Mouse (Mus musculus): Measurements from ENCODE around the gene Nxnl1. TPM values are rescaled to one million over a fixed set of nuclear protein-coding genes. Genes with fewer than 3 reads are reported as not detected.
A peak's percentile ranks its signal among the peaks of the same experiment; 100 is the strongest.
"Not testable (repeated sequence)": the region's sequence is repeated elsewhere in the genome, so short reads cannot be mapped to it uniquely, and the experiment has no call there.

Gene Nxnl1
- total and polyA plus RNA-seq, 2 experiments from 2014 or later, result not detected

DNA sequence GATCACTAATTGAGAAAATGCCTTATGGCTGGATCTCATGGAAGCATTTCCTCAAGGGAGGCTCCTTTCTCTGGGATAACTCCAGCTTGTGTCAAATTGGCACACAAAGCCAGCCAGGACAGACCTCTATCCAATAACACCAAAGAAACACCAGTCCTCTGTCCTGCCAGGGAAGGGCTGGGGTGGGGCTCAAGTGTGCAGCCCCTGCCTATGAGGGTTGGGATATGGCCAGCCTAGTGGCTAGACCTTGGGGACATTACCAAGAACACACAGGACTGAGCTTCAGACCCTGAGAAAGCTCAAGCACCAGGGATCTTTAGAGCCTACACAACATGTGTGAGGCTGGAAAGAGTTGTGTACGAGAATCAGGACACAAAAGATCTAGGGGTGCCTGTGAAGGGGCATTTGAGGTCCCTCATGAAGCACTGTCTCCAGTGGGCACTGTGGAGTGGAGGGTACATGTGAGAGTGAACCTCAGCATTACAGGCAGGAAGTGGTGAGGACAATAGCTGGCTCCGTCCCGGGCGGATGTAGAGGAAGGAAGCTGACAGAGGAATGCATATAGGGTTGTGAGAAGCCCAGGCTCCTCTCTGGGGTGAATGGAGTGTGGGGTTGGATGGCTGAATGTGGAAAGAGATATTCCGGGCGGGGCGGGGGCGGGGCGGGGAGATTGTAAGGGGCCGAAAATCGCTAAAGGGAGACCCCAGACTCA lies 37.9 kb downstream of the Nxnl1 start:
- WGBS, result 89% methylated on average over 11 of the region's 11 CpGs
- H3K4me2 ChIP-seq (ENCODE audit: low read depth), result no peak overlapping the region
- ATAC-seq, result no peak

DNA sequence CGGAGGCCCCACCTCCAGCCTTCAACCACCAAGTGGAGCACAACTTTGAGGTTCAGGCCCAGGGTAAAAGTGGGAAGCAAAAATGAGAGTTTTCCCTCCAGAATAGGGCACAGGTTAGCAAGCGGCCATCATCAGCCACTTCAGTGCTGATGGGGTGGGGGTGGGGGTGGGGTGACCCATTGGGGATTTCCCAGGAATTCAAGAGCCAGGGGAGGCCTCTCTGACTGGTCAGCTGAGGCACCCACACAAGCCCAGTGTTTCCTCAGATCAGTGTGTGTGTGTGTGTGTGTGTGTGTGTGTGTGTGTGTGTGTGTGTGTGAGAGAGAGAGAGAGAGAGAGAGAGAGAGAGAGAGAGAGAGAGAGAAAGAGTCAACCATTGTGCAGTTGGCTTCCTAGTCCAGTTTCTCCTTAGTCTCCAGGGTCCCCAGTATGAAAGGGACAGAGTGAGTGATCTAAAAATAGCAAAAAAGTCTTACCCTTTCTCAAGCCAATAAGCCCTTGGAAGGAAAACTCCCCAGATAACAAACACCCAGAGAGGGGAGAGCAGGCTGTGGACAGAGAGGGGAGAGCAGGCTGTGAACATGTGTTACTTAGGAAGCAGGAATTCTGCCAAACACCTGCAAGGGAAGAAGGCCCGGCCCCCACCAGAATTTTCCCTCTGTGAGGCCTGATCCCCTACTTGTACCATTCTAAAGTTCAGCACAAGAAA lies 39.1 kb downstream of the Nxnl1 start:
- H3K4me1 ChIP-seq (ENCODE audit: insufficient read depth), result no peaks in the 10 kb centered on the region
- H3K4me3 ChIP-seq (ENCODE audit: low read depth, low read length), result no peak overlapping the region
- no peak overlapping the region for H3K27ac ChIP-seq (ENCODE audit: low read depth, low read length)
- TF ChIP-seq CTCF (IDR thresholded peaks at IDR 0.05; ENCODE audit: low read depth), result no peak
- DNase-seq, result no peak
- H3K27me3 ChIP-seq (ENCODE audit: insufficient read depth, low read length), result peaks cover 27% of the 10 kb centered on the region
- 57% methylated on average over 3 of the region's 3 CpGs for WGBS
- H3K9me3 ChIP-seq (ENCODE audit: low read length), result no peaks in the 10 kb centered on the region
- no peak for ATAC-seq
- H3K4me2 ChIP-seq (ENCODE audit: low read depth), result no peak overlapping the region
- no peaks in the 10 kb centered on the region for H3K36me3 ChIP-seq (ENCODE audit: insufficient read depth)
- no peak overlapping the region for H3K9ac ChIP-seq

More for the DNA sequence above, 37.9 kb downstream of the Nxnl1 start:
- H3K9ac ChIP-seq, result no peak overlapping the region
- DNase-seq, result no peak
- no peaks in the 10 kb centered on the region for H3K9me3 ChIP-seq (ENCODE audit: low read length)
- no peaks in the 10 kb centered on the region for H3K4me1 ChIP-seq (ENCODE audit: insufficient read depth)
- no peaks in the 10 kb centered on the region for H3K36me3 ChIP-seq (ENCODE audit: insufficient read depth)
- H3K4me3 ChIP-seq (ENCODE audit: low read depth, low read length), result no peak overlapping the region
- TF ChIP-seq CTCF (IDR thresholded peaks at IDR 0.05; ENCODE audit: low read depth), result no peak
- peak overlapping the region; percentile 29; the same call in 1 of the 2 replicates for H3K27ac ChIP-seq (ENCODE audit: low read depth, low read length)
- peaks cover 26% of the 10 kb centered on the region for H3K27me3 ChIP-seq (ENCODE audit: insufficient read depth, low read length)

DNA sequence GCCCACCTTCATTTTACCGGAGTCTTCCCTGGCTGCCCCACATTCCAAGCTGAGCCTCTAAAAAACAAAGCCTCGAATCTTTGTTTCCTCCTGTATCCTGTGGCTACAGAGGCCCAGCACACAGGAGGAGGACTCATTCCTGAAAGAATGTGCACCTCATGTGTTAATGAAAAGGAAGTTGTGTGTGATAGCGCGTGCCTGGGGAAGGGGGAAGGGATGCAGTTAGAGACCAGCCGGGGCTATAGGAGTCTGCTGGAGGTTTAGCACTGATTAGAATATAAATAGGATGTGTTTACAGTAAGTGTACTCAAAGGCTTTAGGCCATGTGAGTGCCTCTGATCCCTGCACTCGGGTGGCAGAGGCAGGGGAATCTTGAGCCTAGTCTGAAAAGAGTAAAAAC lies 40.1 kb downstream of the Nxnl1 start:
- WGBS, result 15% methylated on average over 6 of the region's 6 CpGs
- no peak overlapping the region for H3K4me2 ChIP-seq (ENCODE audit: low read depth)
- TF ChIP-seq CTCF (IDR thresholded peaks at IDR 0.05; ENCODE audit: low read depth), result no peak

DNA sequence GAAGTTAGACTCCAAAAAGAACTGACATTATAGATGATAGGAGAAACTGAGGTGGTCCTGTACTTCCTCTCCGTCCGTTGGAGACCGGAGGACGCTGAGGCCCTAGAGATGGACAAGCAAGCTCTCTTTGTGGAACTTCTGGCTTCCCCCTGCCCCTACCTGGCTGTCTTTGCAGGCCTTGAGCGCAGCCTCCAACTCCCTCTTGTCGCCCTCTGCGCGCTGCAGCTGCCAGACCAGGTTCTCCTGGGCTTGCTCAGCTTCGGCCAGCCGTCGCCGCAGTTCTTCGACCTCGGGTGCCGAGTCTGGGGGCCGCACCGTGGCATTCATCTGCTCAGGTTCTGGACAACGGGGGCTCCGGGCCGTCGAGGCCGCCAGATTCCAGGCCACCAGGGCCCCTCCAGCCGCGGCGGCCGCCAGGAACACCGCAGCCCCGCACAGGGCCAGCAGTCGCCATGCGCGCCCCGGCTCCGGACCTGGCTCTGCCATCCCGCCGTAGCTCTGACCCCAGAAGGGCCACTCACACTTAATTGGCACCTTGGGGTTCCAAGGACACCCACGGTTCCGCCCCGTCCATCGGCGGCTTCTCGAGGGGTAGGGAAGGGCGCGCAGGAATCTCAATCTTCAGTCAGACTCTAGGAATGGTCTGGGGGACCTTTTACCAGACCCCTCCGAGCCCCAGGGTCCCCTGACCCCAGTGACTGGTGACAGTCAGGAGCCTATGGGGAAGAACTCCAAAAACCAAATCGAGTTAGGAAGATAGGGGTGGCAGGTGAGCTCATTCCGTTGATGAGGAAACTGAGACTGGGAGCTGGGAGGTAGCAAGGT lies 41.0 kb downstream of the Nxnl1 start, which contains the start of gene Ccdc194:
Gene Ccdc194 (minus strand): TSS at position 486 of the 825 bp plus-strand sequence.
- 9% methylated on average over 46 of the region's 46 CpGs for WGBS
- DNase-seq, result no peak
- H3K4me3 ChIP-seq (ENCODE audit: low read depth, low read length), result no peak within 1 kb of the TSS
- H3K4me2 ChIP-seq (ENCODE audit: low read depth), result no peak within 1 kb of the TSS
- no peak for ATAC-seq
- no peaks in the 10 kb centered on the region for H3K9me3 ChIP-seq (ENCODE audit: low read length)
- no peak for TF ChIP-seq CTCF (IDR thresholded peaks at IDR 0.05; ENCODE audit: low read depth)
- no peaks in the 10 kb centered on the region for H3K4me1 ChIP-seq (ENCODE audit: insufficient read depth)
- H3K9ac ChIP-seq, result no peak within 1 kb of the TSS
- no peaks in the 10 kb centered on the region for H3K36me3 ChIP-seq (ENCODE audit: insufficient read depth)
- H3K27ac ChIP-seq (ENCODE audit: low read depth, low read length), result no peak within 1 kb of the TSS
- peaks cover 27% of the 10 kb centered on the region for H3K27me3 ChIP-seq (ENCODE audit: insufficient read depth, low read length)

More for the DNA sequence above, 40.1 kb downstream of the Nxnl1 start:
- H3K27ac ChIP-seq (ENCODE audit: low read depth, low read length), result no peak overlapping the region
- H3K4me3 ChIP-seq (ENCODE audit: low read depth, low read length), result no peak overlapping the region
- H3K36me3 ChIP-seq (ENCODE audit: insufficient read depth), result no peaks in the 10 kb centered on the region
- H3K4me1 ChIP-seq (ENCODE audit: insufficient read depth), result no peaks in the 10 kb centered on the region
- no peak overlapping the region for H3K9ac ChIP-seq
- H3K9me3 ChIP-seq (ENCODE audit: low read length), result no peaks in the 10 kb centered on the region
- peaks cover 27% of the 10 kb centered on the region for H3K27me3 ChIP-seq (ENCODE audit: insufficient read depth, low read length)
- no peak for ATAC-seq
- DNase-seq, result no peak

DNA sequence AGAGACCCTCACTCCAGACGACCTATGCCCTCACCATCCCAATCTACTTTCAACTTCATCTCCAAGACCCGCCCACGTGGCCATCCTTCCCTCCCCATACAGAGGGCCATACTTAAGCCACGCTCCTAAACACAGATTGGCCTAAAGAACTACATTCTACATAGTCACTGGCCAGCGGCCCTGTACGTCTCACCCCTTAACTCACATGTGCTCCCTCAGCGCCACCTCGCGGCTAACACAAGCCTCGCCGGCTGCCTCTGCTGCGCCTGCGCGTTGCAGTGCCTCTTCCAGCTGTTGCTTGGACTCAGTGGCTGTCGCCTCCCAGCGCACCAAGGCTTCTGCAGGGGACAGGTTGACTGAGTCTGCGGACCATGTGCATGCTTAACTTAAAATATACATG lies 44.8 kb downstream of the Nxnl1 start:
- Histone ChIP-seq H3K9me3 (ENCODE audit: low read length) (no peaks in the 10 kb centered on the region), H3K27ac (ENCODE audit: low read depth, low read length) (no peak overlapping the region), H3K27me3 (ENCODE audit: insufficient read depth, low read length) (peaks cover 23% of the 10 kb centered on the region), H3K4me2 (ENCODE audit: low read depth) (0 out of 2 replicates have a peak overlapping the region, but pooled peaks have one; percentile 8), H3K9ac (no peak overlapping the region), H3K4me3 (ENCODE audit: low read depth, low read length) (no peak overlapping the region), H3K4me1 (ENCODE audit: insufficient read depth) (no peaks in the 10 kb centered on the region), H3K36me3 (ENCODE audit: insufficient read depth) (no peaks in the 10 kb centered on the region)
- TF ChIP-seq CTCF (IDR thresholded peaks at IDR 0.05; ENCODE audit: low read depth), result peak; percentile 91
- 4% methylated on average over 17 of the region's 17 CpGs for WGBS
- peak; percentile 92 for ATAC-seq
- DNase-seq, result peak; percentile 90

DNA sequence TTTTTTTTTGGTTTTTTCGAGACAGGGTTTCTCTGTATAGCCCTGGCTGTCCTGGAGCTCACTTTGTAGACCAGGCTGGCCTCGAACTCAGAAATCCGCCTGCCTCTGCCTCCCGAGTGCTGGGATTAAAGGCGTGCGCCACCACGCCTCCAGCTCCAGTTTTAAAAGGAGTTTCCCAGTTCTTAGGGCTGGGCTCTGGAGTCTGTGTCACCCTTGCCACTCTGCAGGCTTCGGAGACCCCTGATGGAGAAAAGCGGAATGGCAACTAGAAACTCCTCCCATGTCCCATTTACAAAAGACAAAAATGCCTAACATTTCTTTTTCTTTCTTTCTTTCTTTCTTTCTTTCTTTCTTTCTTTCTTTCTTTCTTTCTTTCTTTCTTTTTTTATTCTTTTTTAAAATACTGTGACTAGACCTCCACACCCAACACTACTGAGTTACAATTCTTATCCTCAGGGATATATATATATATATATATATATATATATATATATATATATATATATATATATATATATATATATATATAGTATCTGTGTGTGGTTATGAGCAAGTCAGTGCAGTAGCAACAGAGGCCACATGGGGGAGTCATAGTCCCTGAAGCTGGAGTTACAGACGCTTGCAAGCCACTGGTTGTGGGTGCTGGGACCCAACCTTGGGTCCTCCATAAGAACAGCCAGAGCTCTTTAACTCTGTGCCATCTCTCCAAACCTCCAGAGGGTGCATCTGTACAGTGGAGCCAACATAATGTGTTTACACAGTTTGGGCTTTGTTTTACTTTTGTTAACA lies 47.2 kb downstream of the Nxnl1 start:
- WGBS, result 40% methylated on average over 8 of the region's 10 CpGs
- not testable (repeated sequence) for H3K9me3 ChIP-seq (ENCODE audit: low read length); H3K4me2 ChIP-seq (ENCODE audit: low read depth); H3K4me1 ChIP-seq (ENCODE audit: insufficient read depth); H3K4me3 ChIP-seq (ENCODE audit: low read depth, low read length); H3K36me3 ChIP-seq (ENCODE audit: insufficient read depth); H3K9ac ChIP-seq; H3K27me3 ChIP-seq (ENCODE audit: insufficient read depth, low read length); H3K27ac ChIP-seq (ENCODE audit: low read depth, low read length)
- DNase-seq (peak; percentile 73), ATAC-seq (peak; percentile 38; the same call in 1 of the 2 replicates)
- TF ChIP-seq CTCF (IDR thresholded peaks at IDR 0.05; ENCODE audit: low read depth), result peak; percentile 63

All from forebrain, postnatal 0 days (tissue).